Mouse (Mus musculus): ENCODE data around the gene Tpbpa. TPM values are rescaled to one million over a fixed set of nuclear protein-coding genes. Genes with fewer than 3 reads are reported as not detected.
"Not testable (repeated sequence)": the region's sequence is repeated elsewhere in the genome, so short reads cannot be mapped to it uniquely, and the experiment has no call there.

Tpbpa gene
- polyA plus RNA-seq, 1 experiment from 2014 or later, result not detected

- not testable (repeated sequence) for H3K27me3 ChIP-seq (replicated peaks; ENCODE audit: control insufficient read depth, insufficient read depth, low read length); H3K4me2 ChIP-seq (ENCODE audit: low read length); H3K9me3 ChIP-seq (ENCODE audit: control insufficient read depth, low read length); DNase-seq (ENCODE audit: low spot score); H3K9ac ChIP-seq (ENCODE audit: low read length); H3K4me3 ChIP-seq (ENCODE audit: low read depth, low read length); H3K36me3 ChIP-seq (ENCODE audit: control insufficient read depth, insufficient read depth, low read length); H3K4me1 ChIP-seq (replicated peaks; ENCODE audit: control insufficient read depth, insufficient read depth, low read length); ATAC-seq (replicated peaks; ENCODE audit: low FRiP score, low TSS enrichment, low read depth); H3K27ac ChIP-seq (ENCODE audit: low read depth)
- 92% methylated on average over 6 of the region's 8 CpGs for WGBS
Observed at GRCm38 (mm10) chr13:60896794-60897193, 45.0 kb downstream of the Tpbpa start, which contains the start of gene Gm49392. TSS of gene Gm49392 (minus strand) at chr13:60896894.

- H3K4me3 ChIP-seq (ENCODE audit: low read depth, low read length), result no peak overlapping the region
- H3K9ac ChIP-seq (ENCODE audit: low read length), result no peak overlapping the region
- no peaks in the 10 kb centered on the region for H3K27me3 ChIP-seq (replicated peaks; ENCODE audit: control insufficient read depth, insufficient read depth, low read length)
- H3K27ac ChIP-seq (ENCODE audit: low read depth), result no peak overlapping the region
- H3K36me3 ChIP-seq (ENCODE audit: control insufficient read depth, insufficient read depth, low read length), result no peaks in the 10 kb centered on the region
- H3K4me1 ChIP-seq (replicated peaks; ENCODE audit: control insufficient read depth, insufficient read depth, low read length), result no peaks in the 10 kb centered on the region
- H3K9me3 ChIP-seq (ENCODE audit: control insufficient read depth, low read length), result no peaks in the 10 kb centered on the region
- no peak overlapping the region for H3K4me2 ChIP-seq (ENCODE audit: low read length)
- ATAC-seq (replicated peaks; ENCODE audit: low FRiP score, low TSS enrichment, low read depth) (no peak), DNase-seq (ENCODE audit: low spot score) (no peak)
Observed at GRCm38 (mm10) chr13:60895406-60896160, 46.2 kb downstream of the Tpbpa start.

- WGBS, result 73% methylated on average over 1 of the region's 1 CpGs
- ATAC-seq (replicated peaks; ENCODE audit: low FRiP score, low TSS enrichment, low read depth), result no peak
Observed at GRCm38 (mm10) chr13:60892301-60892700, 49.5 kb downstream of the Tpbpa start.

More at GRCm38 (mm10) chr13:60892301-60892700, 49.5 kb downstream of the Tpbpa start:
- no peak for DNase-seq (ENCODE audit: low spot score)
- Histone ChIP-seq H3K4me3 (ENCODE audit: low read depth, low read length) (no peak overlapping the region), H3K4me2 (ENCODE audit: low read length) (no peak overlapping the region), H3K9ac (ENCODE audit: low read length) (no peak overlapping the region), H3K4me1 (replicated peaks; ENCODE audit: control insufficient read depth, insufficient read depth, low read length) (no peaks in the 10 kb centered on the region), H3K36me3 (ENCODE audit: control insufficient read depth, insufficient read depth, low read length) (no peaks in the 10 kb centered on the region), H3K27me3 (replicated peaks; ENCODE audit: control insufficient read depth, insufficient read depth, low read length) (no peaks in the 10 kb centered on the region), H3K9me3 (ENCODE audit: control insufficient read depth, low read length) (no peaks in the 10 kb centered on the region), H3K27ac (ENCODE audit: low read depth) (no peak overlapping the region)

Other genes with a start within 250 kb of the Tpbpa start
- gene BC051665, start 155.6 kb downstream of the Tpbpa start, polyA plus RNA-seq (2014; fragmentation: Nextera tagmentation; extraction: Ambion mirVana), result not detected in 2 replicates
- gene Ctsll3, start 139.1 kb downstream of the Tpbpa start, polyA plus RNA-seq (2014; fragmentation: Nextera tagmentation; extraction: Ambion mirVana), result not detected in 2 replicates
- gene 4930486L24Rik, start 77.5 kb downstream of the Tpbpa start, polyA plus RNA-seq (2014; fragmentation: Nextera tagmentation; extraction: Ambion mirVana), result 0.13 and 0.20 TPM in 2 replicates
- gene Gm49392, start 45.1 kb downstream of the Tpbpa start, polyA plus RNA-seq (2014; fragmentation: Nextera tagmentation; extraction: Ambion mirVana), result not detected in 2 replicates
- 3.7 TPM in 2 replicates for gene Ctla2b, start 44.5 kb downstream of the Tpbpa start, polyA plus RNA-seq (2014; fragmentation: Nextera tagmentation; extraction: Ambion mirVana)
- gene Tpbpb, start 37.1 kb downstream of the Tpbpa start, polyA plus RNA-seq (2014; fragmentation: Nextera tagmentation; extraction: Ambion mirVana), result not detected in 2 replicates
- gene Gm49393, start 6.4 kb downstream of the Tpbpa start, polyA plus RNA-seq (2014; fragmentation: Nextera tagmentation; extraction: Ambion mirVana), result 0.59 TPM in 1 of 2 replicates, not detected in the other
- 1.4 and 1.7 TPM in 2 replicates for gene Gm49391, start 5.4 kb downstream of the Tpbpa start, polyA plus RNA-seq (2014; fragmentation: Nextera tagmentation; extraction: Ambion mirVana)
- gene Ctla2a, start 5.4 kb downstream of the Tpbpa start, polyA plus RNA-seq (2014; fragmentation: Nextera tagmentation; extraction: Ambion mirVana), result 25.3 and 29.5 TPM in 2 replicates
- not detected in 2 replicates for gene Ctsj, start 64.0 kb upstream of the Tpbpa start, polyA plus RNA-seq (2014; fragmentation: Nextera tagmentation; extraction: Ambion mirVana)
- not detected in 2 replicates for gene Ctsq, start 98.6 kb upstream of the Tpbpa start, polyA plus RNA-seq (2014; fragmentation: Nextera tagmentation; extraction: Ambion mirVana)
- not detected in 2 replicates for gene Ctsr, start 222.3 kb upstream of the Tpbpa start, polyA plus RNA-seq (2014; fragmentation: Nextera tagmentation; extraction: Ambion mirVana)

All from intestine, embryonic 14.5 days (tissue).